Mouse (Mus musculus) lung, embryonic 14.5 days (tissue): Measurements from ENCODE around the gene Txk. TPM values are rescaled to one million over a fixed set of nuclear protein-coding genes. Genes with fewer than 3 reads are reported as not detected.

Experiments used
- ATAC-seq: fragments of 200-750 bp; cut with Nextera tagmentation; 2 replicates; pipeline ENCODE4 v1.8.0; 2017; ENCODE audit warnings: mild to moderate bottlenecking, moderate TSS enrichment, moderate library complexity; ENCODE audit not compliant: insufficient read depth
- DNase-seq: peaks from one replicate; pipeline ENCODE4 v3.0.0-alpha.2; 2015
- H3K27ac ChIP-seq: fragments of 300-500 bp; sonication (generic); 2 replicates; pipeline ENCODE4 v1.5.1; 2014; ENCODE audit warnings: low read depth, mild to moderate bottlenecking, moderate library complexity
- H3K27me3 ChIP-seq: fragments of 300-500 bp; sonication (generic); 2 replicates; pipeline ENCODE4 v1.6.1; 2014; ENCODE audit warnings: low read length, control low read depth; ENCODE audit not compliant: insufficient read depth
- H3K36me3 ChIP-seq: fragments of 300-500 bp; sonication (generic); 2 replicates; pipeline ENCODE4 v1.6.1; 2014; ENCODE audit warnings: control low read depth; ENCODE audit not compliant: insufficient read depth
- H3K4me1 ChIP-seq: fragments of 300-500 bp; sonication (generic); 2 replicates; pipeline ENCODE4 v1.6.1; 2014; ENCODE audit warnings: antibody characterized with exemption, control low read depth; ENCODE audit not compliant: insufficient read depth
- H3K4me2 ChIP-seq: fragments of 300-500 bp; sonication (generic); 2 replicates; pipeline ENCODE4 v1.6.1; 2014; ENCODE audit warnings: mild to moderate bottlenecking
- H3K4me3 ChIP-seq: fragments of 300-500 bp; sonication (generic); 2 replicates; pipeline ENCODE4 v1.5.1; 2014; ENCODE audit warnings: low read depth, low read length
- H3K9ac ChIP-seq: fragments of 300-500 bp; sonication (generic); 2 replicates; pipeline ENCODE4 v1.6.1; 2014
- H3K9me3 ChIP-seq: fragments of 300-500 bp; sonication (generic); 2 replicates; pipeline ENCODE4 v1.6.1; 2016; ENCODE audit warnings: low read depth, low read length, control low read depth
- CTCF ChIP-seq: IDR thresholded peaks from 2 replicates; pipeline ENCODE4 v1.5.1; 2016; ENCODE audit warnings: antibody characterized with exemption, low read depth
- WGBS: fragments of 180-500 bp; shearing (Covaris S2); extraction: QIAGEN DNeasy Blood & Tissue Kit; methylation state at CpG from one replicate; pipeline ENCODE4 v1.1.7; 2014; 5-methylcytosine and 5-hydroxymethylcytosine counted together
- polyA plus RNA-seq: library from polyadenylated mRNA; unstranded; fragments of >200 nt; fragmentation: Nextera tagmentation; extraction: Ambion mirVana; gene quantifications from 2 replicates; pipeline ENCODE4 v1.2.1, GENCODE M21; 2014

The Txk gene
- polyA plus RNA-seq, 1 experiment from 2014 or later, result not detected

GRCm38 (mm10) chr5:72665281-72665680, 87.3 kb downstream of the Txk start:
- peak; percentile 84 for TF ChIP-seq CTCF
- Histone ChIP-seq H3K27ac (no peak overlapping the region), H3K27me3 (no peaks in the 10 kb centered on the region), H3K4me1 (no peaks in the 10 kb centered on the region), H3K9ac (no peak overlapping the region), H3K4me2 (no peak overlapping the region), H3K9me3 (no peaks in the 10 kb centered on the region), H3K36me3 (no peaks in the 10 kb centered on the region), H3K4me3 (no peak overlapping the region)
- DNase-seq (peak; percentile 78), ATAC-seq (no peak)
- 20% methylated on average over 5 of the region's 5 CpGs for WGBS

GRCm38 (mm10) chr5:72664854-72665253, 87.7 kb downstream of the Txk start:
- Histone ChIP-seq H3K9me3 (no peaks in the 10 kb centered on the region), H3K27ac (no peak overlapping the region), H3K4me2 (no peak overlapping the region), H3K4me1 (no peaks in the 10 kb centered on the region), H3K36me3 (no peaks in the 10 kb centered on the region), H3K9ac (no peak overlapping the region), H3K4me3 (no peak overlapping the region), H3K27me3 (no peaks in the 10 kb centered on the region)
- no peak for ATAC-seq
- WGBS, result 42% methylated on average over 3 of the region's 3 CpGs
- no peak for DNase-seq
- no peak for TF ChIP-seq CTCF

GRCm38 (mm10) chr5:72664126-72664525, 88.5 kb downstream of the Txk start:
- DNase-seq, result no peak
- H3K9ac ChIP-seq, result no peak overlapping the region
- no peak for TF ChIP-seq CTCF
- ATAC-seq, result no peak
- no peaks in the 10 kb centered on the region for H3K36me3 ChIP-seq
- 75% methylated on average over 5 of the region's 5 CpGs for WGBS
- H3K27ac ChIP-seq, result no peak overlapping the region
- H3K27me3 ChIP-seq, result no peaks in the 10 kb centered on the region
- no peaks in the 10 kb centered on the region for H3K4me1 ChIP-seq
- H3K4me2 ChIP-seq, result no peak overlapping the region
- no peaks in the 10 kb centered on the region for H3K9me3 ChIP-seq
- no peak overlapping the region for H3K4me3 ChIP-seq

- WGBS, result 67% methylated on average over 6 of the region's 6 CpGs
- H3K36me3 ChIP-seq, result no peaks in the 10 kb centered on the region
- H3K4me1 ChIP-seq, result no peaks in the 10 kb centered on the region
- H3K27ac ChIP-seq, result no peak overlapping the region
- no peaks in the 10 kb centered on the region for H3K9me3 ChIP-seq
- H3K9ac ChIP-seq, result no peak overlapping the region
- no peak overlapping the region for H3K4me3 ChIP-seq
- H3K4me2 ChIP-seq, result no peak overlapping the region
- no peak for TF ChIP-seq CTCF
- DNase-seq (no peak), ATAC-seq (no peak)
- no peaks in the 10 kb centered on the region for H3K27me3 ChIP-seq
These were observed 91.4 kb downstream of the Txk start for GRCm38 (mm10) chr5:72661051-72661781.

GRCm38 (mm10) chr5:72658375-72658774, 94.2 kb downstream of the Txk start:
- DNase-seq, result no peak
- no peaks in the 10 kb centered on the region for H3K36me3 ChIP-seq
- H3K27ac ChIP-seq, result no peak overlapping the region
- WGBS, result 68% methylated on average over 13 of the region's 13 CpGs
- H3K9me3 ChIP-seq, result no peaks in the 10 kb centered on the region
- no peaks in the 10 kb centered on the region for H3K27me3 ChIP-seq
- no peak for ATAC-seq
- no peaks in the 10 kb centered on the region for H3K4me1 ChIP-seq
- no peak for TF ChIP-seq CTCF
- H3K4me2 ChIP-seq, result no peak overlapping the region
- no peak overlapping the region for H3K9ac ChIP-seq
- H3K4me3 ChIP-seq, result no peak overlapping the region

GRCm38 (mm10) chr5:72656270-72656791, 96.2 kb downstream of the Txk start:
- Histone ChIP-seq H3K36me3 (no peaks in the 10 kb centered on the region), H3K4me3 (no peak overlapping the region), H3K9ac (no peak overlapping the region), H3K9me3 (no peaks in the 10 kb centered on the region), H3K27ac (no peak overlapping the region), H3K4me1 (no peaks in the 10 kb centered on the region), H3K27me3 (no peaks in the 10 kb centered on the region), H3K4me2 (no peak overlapping the region)
- WGBS, result 58% methylated on average over 7 of the region's 7 CpGs
- DNase-seq (no peak), ATAC-seq (no peak)
- TF ChIP-seq CTCF, result no peak

- H3K9ac ChIP-seq, result no peak overlapping the region
- H3K36me3 ChIP-seq, result no peaks in the 10 kb centered on the region
- H3K27me3 ChIP-seq, result no peaks in the 10 kb centered on the region
- no peak for TF ChIP-seq CTCF
- DNase-seq (no peak), ATAC-seq (no peak)
- H3K4me2 ChIP-seq, result no peak overlapping the region
- no peak overlapping the region for H3K4me3 ChIP-seq
- no peak overlapping the region for H3K27ac ChIP-seq
- H3K9me3 ChIP-seq, result no peaks in the 10 kb centered on the region
- no peaks in the 10 kb centered on the region for H3K4me1 ChIP-seq
- WGBS, result 42% methylated on average over 10 of the region's 10 CpGs
These were observed 99.4 kb downstream of the Txk start for GRCm38 (mm10) chr5:72653068-72653674.
